Mouse (Mus musculus) liver, embryonic 11.5 days (tissue): Measurements from ENCODE around the gene Pmf1. TPM values are rescaled to one million over a fixed set of nuclear protein-coding genes. Genes with fewer than 3 reads are reported as not detected.
"Not testable (repeated sequence)": the region's sequence is repeated elsewhere in the genome, so short reads cannot be mapped to it uniquely, and the experiment has no call there.

Experiments
- ATAC-seq: fragments of 200-750 bp; cut with Nextera tagmentation; replicated peaks from 2 replicates; pipeline ENCODE4 v1.8.0; 2017; ENCODE audit warnings: moderate number of reproducible peaks, mild to moderate bottlenecking, moderate TSS enrichment, moderate library complexity; ENCODE audit not compliant: low FRiP score
- DNase-seq: peaks from one replicate; pipeline ENCODE4 v3.0.0-alpha.2; 2017; ENCODE audit warnings: low spot score
- H3K27ac ChIP-seq: fragments of 300-500 bp; sonication (generic); 2 replicates; pipeline ENCODE4 v1.5.1; 2014; ENCODE audit warnings: mild to moderate bottlenecking, low read depth, low read length, control low read depth
- H3K27me3 ChIP-seq: fragments of 300-500 bp; sonication (generic); replicated peaks from 2 replicates; pipeline ENCODE4 v1.6.1; 2014; ENCODE audit warnings: low read length, mixed read lengths; ENCODE audit not compliant: control insufficient read depth, insufficient read depth
- H3K36me3 ChIP-seq: fragments of 300-500 bp; sonication (generic); 2 replicates; pipeline ENCODE4 v1.6.1; 2014; ENCODE audit warnings: mild to moderate bottlenecking, low read length, moderate library complexity, mixed read lengths; ENCODE audit not compliant: control insufficient read depth, insufficient read depth
- H3K4me1 ChIP-seq: fragments of 300-500 bp; sonication (generic); replicated peaks from 2 replicates; pipeline ENCODE4 v1.6.1; 2014; ENCODE audit warnings: low read length, mixed read lengths; ENCODE audit not compliant: control insufficient read depth, insufficient read depth
- H3K4me2 ChIP-seq: fragments of 300-500 bp; sonication (generic); 2 replicates; pipeline ENCODE4 v1.6.1; 2014; ENCODE audit warnings: mild to moderate bottlenecking, control low read depth, moderate library complexity
- H3K4me3 ChIP-seq: fragments of 300-500 bp; sonication (generic); 2 replicates; pipeline ENCODE4 v1.5.1; 2014; ENCODE audit warnings: low read depth, low read length, control low read depth
- H3K9ac ChIP-seq: fragments of 300-500 bp; sonication (generic); 2 replicates; pipeline ENCODE4 v1.6.1; 2014; ENCODE audit warnings: low read depth, low read length, control low read depth
- H3K9me3 ChIP-seq: fragments of 300-500 bp; sonication (generic); 2 replicates; pipeline ENCODE4 v1.6.1; 2016; ENCODE audit warnings: low read length, inconsistent platforms, mixed read lengths; ENCODE audit not compliant: control insufficient read depth
- WGBS: fragments of 180-500 bp; shearing (Covaris S2); extraction: QIAGEN DNeasy Blood & Tissue Kit; methylation state at CpG from one replicate; pipeline ENCODE4 v1.1.7; 2014; 5-methylcytosine and 5-hydroxymethylcytosine counted together
- polyA plus RNA-seq: library from polyadenylated mRNA; unstranded; fragments of >200 nt; fragmentation: Nextera tagmentation; extraction: Ambion mirVana; gene quantifications from 2 replicates; pipeline ENCODE4 v1.2.1, GENCODE M21; 2014

The Pmf1 gene
- polyA plus RNA-seq, 1 experiment from 2014 or later, result 165 TPM

GRCm38 (mm10) chr3:88442888-88443287, 32.8 kb upstream of the Pmf1 start:
- 0 out of 2 replicates have a peak, but pooled peaks have one; percentile 29 for ATAC-seq
- Histone ChIP-seq H3K27me3 (peaks cover 8% of the 10 kb centered on the region), H3K9me3 (no peaks in the 10 kb centered on the region), H3K4me2 (no peak overlapping the region), H3K9ac (peak overlapping the region; percentile 36; the same call in 1 of the 2 replicates), H3K27ac (no peak overlapping the region), H3K4me1 (peaks cover 11% of the 10 kb centered on the region), H3K36me3 (no peaks in the 10 kb centered on the region), H3K4me3 (no peak overlapping the region)
- DNase-seq, result no peak
- 56% methylated on average over 7 of the region's 7 CpGs for WGBS

GRCm38 (mm10) chr3:88442488-88442887, 32.4 kb upstream of the Pmf1 start:
- WGBS, result 79% methylated on average over 12 of the region's 12 CpGs
- no peak overlapping the region for H3K4me3 ChIP-seq
- no peak for DNase-seq
- H3K27ac ChIP-seq, result no peak overlapping the region
- ATAC-seq, result no peak
- H3K9me3 ChIP-seq, result no peaks in the 10 kb centered on the region
- H3K36me3 ChIP-seq, result no peaks in the 10 kb centered on the region
- peaks cover 12% of the 10 kb centered on the region for H3K4me1 ChIP-seq
- H3K4me2 ChIP-seq, result no peak overlapping the region
- peaks cover 8% of the 10 kb centered on the region for H3K27me3 ChIP-seq
- H3K9ac ChIP-seq, result peak overlapping the region; percentile 36; the same call in 1 of the 2 replicates

GRCm38 (mm10) chr3:88440500-88441381, 30.6 kb upstream of the Pmf1 start:
- WGBS, result 16% methylated on average over 27 of the region's 27 CpGs
- Histone ChIP-seq H3K4me3 (no peak overlapping the region; the same call in 1 of the 2 replicates), H3K27ac (no peak overlapping the region)

GRCm38 (mm10) chr3:88439582-88439981, 29.5 kb upstream of the Pmf1 start:
- Histone ChIP-seq H3K9ac (no peak overlapping the region), H3K27ac (no peak overlapping the region), H3K27me3 (peaks cover 8% of the 10 kb centered on the region), H3K4me3 (no peak overlapping the region), H3K4me2 (no peak overlapping the region), H3K36me3 (no peaks in the 10 kb centered on the region), H3K9me3 (no peaks in the 10 kb centered on the region), H3K4me1 (peaks cover 18% of the 10 kb centered on the region)
- DNase-seq (no peak), ATAC-seq (no peak)
- 53% methylated on average over 4 of the region's 4 CpGs for WGBS

More at GRCm38 (mm10) chr3:88440500-88441381, 30.6 kb upstream of the Pmf1 start:
- no peak for ATAC-seq
- H3K36me3 ChIP-seq, result no peaks in the 10 kb centered on the region
- peak overlapping the region; percentile 42 for H3K4me2 ChIP-seq
- peaks cover 8% of the 10 kb centered on the region for H3K27me3 ChIP-seq
- no peak overlapping the region for H3K9ac ChIP-seq
- H3K9me3 ChIP-seq, result no peaks in the 10 kb centered on the region
- peaks cover 18% of the 10 kb centered on the region for H3K4me1 ChIP-seq
- no peak for DNase-seq

- WGBS, result 68% methylated on average over 10 of the region's 10 CpGs
- ATAC-seq (no peak), DNase-seq (no peak)
- no peak overlapping the region for H3K27ac ChIP-seq
- H3K4me2 ChIP-seq, result peak overlapping the region; percentile 61
- H3K9me3 ChIP-seq, result no peaks in the 10 kb centered on the region
- H3K27me3 ChIP-seq, result peaks cover 8% of the 10 kb centered on the region
- H3K4me3 ChIP-seq, result no peak overlapping the region
- peaks cover 16% of the 10 kb centered on the region for H3K4me1 ChIP-seq
- H3K36me3 ChIP-seq, result no peaks in the 10 kb centered on the region
- no peak overlapping the region for H3K9ac ChIP-seq
These were observed 27.3 kb upstream of the Pmf1 start for GRCm38 (mm10) chr3:88437454-88437853.

GRCm38 (mm10) chr3:88436395-88437201, 26.5 kb upstream of the Pmf1 start:
- DNase-seq, result peak; percentile 74
- 10% methylated on average over 29 of the region's 29 CpGs for WGBS
- Histone ChIP-seq H3K4me2 (peak overlapping the region; percentile 61), H3K9me3 (no peaks in the 10 kb centered on the region), H3K4me1 (peaks cover 16% of the 10 kb centered on the region), H3K36me3 (no peaks in the 10 kb centered on the region), H3K27me3 (peaks cover 8% of the 10 kb centered on the region), H3K9ac (no peak overlapping the region), H3K27ac (no peak overlapping the region), H3K4me3 (peak overlapping the region; percentile 3; the same call in 1 of the 2 replicates)
- peak; percentile 81 for ATAC-seq

GRCm38 (mm10) chr3:88435515-88435914, 25.4 kb upstream of the Pmf1 start:
- ATAC-seq (no peak), DNase-seq (no peak)
- Histone ChIP-seq H3K9me3 (no peaks in the 10 kb centered on the region), H3K4me1 (peaks cover 13% of the 10 kb centered on the region), H3K27me3 (peaks cover 8% of the 10 kb centered on the region), H3K4me2 (no peak overlapping the region), H3K27ac (no peak overlapping the region), H3K36me3 (no peaks in the 10 kb centered on the region), H3K9ac (no peak overlapping the region), H3K4me3 (no peak overlapping the region)
- 62% methylated on average over 10 of the region's 10 CpGs for WGBS

GRCm38 (mm10) chr3:88428639-88429038, 18.5 kb upstream of the Pmf1 start:
- H3K36me3 ChIP-seq, H3K4me2 ChIP-seq, H3K9me3 ChIP-seq, H3K4me3 ChIP-seq, H3K4me1 ChIP-seq, H3K9ac ChIP-seq, DNase-seq, H3K27me3 ChIP-seq, H3K27ac ChIP-seq, ATAC-seq: not testable (repeated sequence)
- WGBS, result 67% methylated on average over 8 of the region's 8 CpGs
